Mouse (Mus musculus): ENCODE results near the gene Adtrp. TPM values are rescaled to one million over a fixed set of nuclear protein-coding genes. Genes with fewer than 3 reads are reported as not detected.

The Adtrp gene
- not detected for total RNA-seq (2023)

DNA sequence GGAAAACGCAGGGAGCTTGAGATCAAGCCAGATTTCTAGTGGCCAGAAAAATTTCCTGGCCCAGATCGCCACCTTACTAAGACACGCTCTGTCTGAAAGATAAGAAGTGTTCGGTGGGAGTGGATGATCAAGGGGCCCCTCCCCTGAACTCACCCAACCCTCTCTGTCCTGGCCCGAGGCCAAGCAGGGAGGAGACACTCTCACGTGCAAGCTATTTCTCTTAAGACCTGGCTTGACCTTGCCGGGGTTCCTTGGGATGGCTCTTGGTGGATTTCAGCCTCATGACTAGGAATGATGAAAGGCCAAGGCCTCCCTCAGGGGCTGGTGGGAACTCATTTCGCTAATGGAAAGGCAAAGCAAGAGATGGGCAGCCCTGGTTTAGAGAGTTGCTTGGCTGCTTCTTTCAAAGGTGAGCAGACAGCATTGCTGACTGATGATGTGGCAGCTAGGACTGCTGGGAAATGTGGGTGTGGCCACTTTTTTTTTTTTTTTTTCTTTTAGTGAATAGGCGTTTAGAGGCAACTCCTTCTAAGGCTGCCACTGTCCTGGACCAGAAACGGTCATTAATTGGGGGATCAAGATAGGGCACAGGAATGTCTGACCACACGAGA is at the start of gene Adtrp:
TSS of gene Adtrp (minus strand) at position 169 of the 611 bp plus-strand sequence.

Other genes with a start within 250 kb of the Adtrp start
- 12.3 TPM for gene Tmem170b, start 241.8 kb downstream of the Adtrp start, total RNA-seq (2023)
- gene Hivep1, start 204.3 kb upstream of the Adtrp start, total RNA-seq (2023): 36.0 TPM

Measured in CD8-positive naive resting alpha-beta T cell, adult 57 days (primary cell).